Mouse (Mus musculus) ES-Bruce4 (cell line): ENCODE measurements around the gene Sox5. TPM values are rescaled to one million over a fixed set of nuclear protein-coding genes. Genes with fewer than 3 reads are reported as not detected.

Source experiments
- H3K27ac ChIP-seq: 2 replicates; pipeline ENCODE4 v1.5.1; 2012; ENCODE audit warnings: low read length, inconsistent platforms; ENCODE audit not compliant: insufficient read depth
- H3K27me3 ChIP-seq: 2 replicates; pipeline ENCODE4 v1.6.1; 2012; ENCODE audit warnings: mild to moderate bottlenecking, low read length, inconsistent platforms; ENCODE audit not compliant: control insufficient read depth, poor library complexity, insufficient read depth, severe bottlenecking
- H3K36me3 ChIP-seq: 2 replicates; pipeline ENCODE4 v1.6.1; 2012; ENCODE audit warnings: inconsistent platforms, mild to moderate bottlenecking, low read length, moderate library complexity; ENCODE audit not compliant: control insufficient read depth, poor library complexity, insufficient read depth, severe bottlenecking
- H3K4me1 ChIP-seq: one replicate; pipeline ENCODE4 v1.8.1; 2011; ENCODE audit warnings: low read length; ENCODE audit not compliant: control insufficient read depth, insufficient read depth
- H3K4me3 ChIP-seq: 2 replicates; pipeline ENCODE4 v1.5.1; 2011; ENCODE audit warnings: low read depth, mild to moderate bottlenecking, low read length
- H3K9ac ChIP-seq: 2 replicates; pipeline ENCODE4 v1.6.1; 2012; ENCODE audit warnings: low read depth, mild to moderate bottlenecking, inconsistent platforms; ENCODE audit not compliant: poor library complexity, severe bottlenecking
- H3K9me3 ChIP-seq: replicated peaks from 2 replicates; pipeline ENCODE4 v1.6.1; 2012; ENCODE audit warnings: mild to moderate bottlenecking, low read length, inconsistent platforms; ENCODE audit not compliant: control insufficient read depth, poor library complexity, insufficient read depth, severe bottlenecking
- CTCF ChIP-seq: IDR thresholded peaks from one replicate; pipeline ENCODE4 v1.8.1; 2011; ENCODE audit warnings: low read depth, low read length
- EP300 ChIP-seq: IDR thresholded peaks from 2 replicates; pipeline ENCODE4 v1.6.1; 2011; ENCODE audit warnings: low read depth, low read length; ENCODE audit not compliant: insufficient read depth
- POLR2A ChIP-seq: IDR thresholded peaks from one replicate; pipeline ENCODE4 v1.8.1; 2011; ENCODE audit warnings: low read length; ENCODE audit not compliant: insufficient read depth
- polyA plus RNA-seq: library from polyadenylated mRNA; stranded (reverse); fragments of >200 nt; gene quantifications from 2 replicates; pipeline ENCODE4 v1.2.4, GENCODE M21; 2011; ENCODE audit warnings: low read depth; ENCODE audit not compliant: missing spikeins, insufficient read depth, insufficient read length

Sox5 gene
- polyA plus RNA-seq, 1 experiment: not detected

DNA sequence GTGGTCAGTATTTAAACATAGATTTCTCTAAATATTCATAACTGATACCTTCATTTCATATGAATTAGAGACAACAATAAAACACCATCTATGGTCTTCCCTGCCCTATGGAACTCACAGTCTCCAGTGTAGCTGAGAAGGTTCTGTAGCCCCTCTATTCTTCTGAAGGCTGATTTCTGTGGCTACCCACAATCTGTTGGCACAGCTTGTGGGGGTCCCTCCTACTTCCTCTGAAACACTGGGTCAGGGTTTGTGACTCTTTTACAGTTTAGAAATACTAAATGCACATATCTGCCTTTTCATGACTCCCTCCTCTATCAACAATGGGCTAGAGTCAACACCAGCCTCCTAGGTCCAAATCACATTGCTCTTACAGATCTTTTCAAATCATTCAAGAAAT is 461.4 kb downstream of the Sox5 start:
- no peaks in the 10 kb centered on the region for H3K4me1 ChIP-seq
- H3K36me3 ChIP-seq: no peaks in the 10 kb centered on the region
- no peaks in the 10 kb centered on the region; the same call in 1 of the 2 replicates for H3K9me3 ChIP-seq
- no peak overlapping the region for H3K9ac ChIP-seq
- no peak overlapping the region for H3K4me3 ChIP-seq
- H3K27ac ChIP-seq: no peak overlapping the region
- H3K27me3 ChIP-seq: no peaks in the 10 kb centered on the region; the same call in 1 of the 2 replicates
- TF ChIP-seq CTCF (no peak), POLR2A (no peak)

DNA sequence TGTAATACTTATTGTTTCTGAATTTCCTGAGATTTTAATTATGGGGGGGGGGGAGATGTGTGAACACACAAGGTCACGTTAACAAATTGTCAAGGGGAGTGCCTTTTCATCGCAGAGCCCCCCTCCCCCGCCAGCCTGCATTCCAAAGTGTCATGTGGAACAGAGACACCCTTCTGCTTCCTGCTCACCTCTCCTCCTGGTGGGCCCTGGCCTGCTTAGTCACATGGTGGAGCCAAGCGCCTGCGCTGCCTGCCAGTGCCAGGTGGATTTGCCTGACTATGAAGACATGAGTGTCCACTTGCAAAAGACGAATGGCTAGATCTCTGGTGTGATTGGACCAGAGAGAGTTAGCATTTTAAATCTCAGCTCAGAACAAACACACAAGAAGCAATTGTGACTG is 462.1 kb downstream of the Sox5 start:
- no peak overlapping the region for H3K27ac ChIP-seq
- no peaks in the 10 kb centered on the region; the same call in 1 of the 2 replicates for H3K9me3 ChIP-seq
- no peaks in the 10 kb centered on the region for H3K4me1 ChIP-seq
- no peak overlapping the region for H3K4me3 ChIP-seq
- no peak overlapping the region for H3K9ac ChIP-seq
- H3K27me3 ChIP-seq: no peaks in the 10 kb centered on the region; the same call in 1 of the 2 replicates
- no peak for TF ChIP-seq EP300
- TF ChIP-seq POLR2A: no peak
- TF ChIP-seq CTCF: no peak
- H3K36me3 ChIP-seq: no peaks in the 10 kb centered on the region

DNA sequence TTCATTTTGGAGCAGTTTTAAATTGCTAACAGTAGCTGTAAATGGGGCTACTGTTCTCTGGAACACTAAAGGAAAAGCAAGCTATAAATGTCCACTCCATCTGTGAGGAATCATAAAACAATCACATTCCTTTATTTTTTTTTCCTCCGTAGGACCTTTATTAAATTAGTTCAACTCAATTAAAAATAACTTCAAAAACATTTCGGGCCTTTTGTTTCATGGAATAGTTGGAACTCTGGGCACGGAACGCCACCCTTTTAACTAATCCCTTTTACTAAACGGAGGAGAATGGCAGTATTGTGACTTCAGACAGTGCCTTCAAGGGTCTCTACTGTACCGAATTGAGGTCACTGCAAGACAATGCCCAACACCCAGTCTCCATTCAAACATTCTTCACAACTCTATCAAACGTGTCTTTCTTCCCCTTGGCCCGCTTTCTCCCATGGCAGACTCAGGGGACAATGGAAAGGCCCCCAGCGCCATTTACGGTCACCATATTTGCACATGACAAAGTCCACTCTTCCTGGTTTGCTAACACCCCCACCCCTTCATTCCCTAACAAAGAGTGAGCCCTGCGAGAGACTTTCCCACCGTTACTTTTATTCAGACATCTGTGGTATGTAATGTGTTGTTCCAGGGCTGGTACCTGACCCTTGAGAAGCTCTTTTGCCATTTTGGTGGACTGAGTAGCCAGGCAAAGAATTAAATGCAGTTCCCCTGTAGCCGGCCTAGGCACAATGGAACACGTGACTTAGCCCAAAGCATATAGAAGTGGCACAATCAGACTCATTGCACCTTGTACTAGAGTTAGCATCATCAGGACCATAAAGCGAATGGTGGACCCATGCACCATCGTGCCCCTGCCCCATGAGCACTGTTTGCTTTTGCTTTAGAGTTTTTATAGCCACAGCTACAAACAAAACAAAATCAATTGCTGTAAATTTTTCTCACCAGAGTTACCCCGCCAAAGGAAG is 468.7 kb downstream of the Sox5 start:
- no peak for TF ChIP-seq POLR2A
- no peak for TF ChIP-seq CTCF
- TF ChIP-seq EP300: no peak
- peaks cover 3% of the 10 kb centered on the region; the same call in 1 of the 2 replicates for H3K9me3 ChIP-seq
- H3K27ac ChIP-seq: no peak overlapping the region
- H3K9ac ChIP-seq: no peak overlapping the region
- no peak overlapping the region for H3K4me3 ChIP-seq
- no peaks in the 10 kb centered on the region for H3K27me3 ChIP-seq
- no peaks in the 10 kb centered on the region for H3K4me1 ChIP-seq
- no peaks in the 10 kb centered on the region for H3K36me3 ChIP-seq

DNA sequence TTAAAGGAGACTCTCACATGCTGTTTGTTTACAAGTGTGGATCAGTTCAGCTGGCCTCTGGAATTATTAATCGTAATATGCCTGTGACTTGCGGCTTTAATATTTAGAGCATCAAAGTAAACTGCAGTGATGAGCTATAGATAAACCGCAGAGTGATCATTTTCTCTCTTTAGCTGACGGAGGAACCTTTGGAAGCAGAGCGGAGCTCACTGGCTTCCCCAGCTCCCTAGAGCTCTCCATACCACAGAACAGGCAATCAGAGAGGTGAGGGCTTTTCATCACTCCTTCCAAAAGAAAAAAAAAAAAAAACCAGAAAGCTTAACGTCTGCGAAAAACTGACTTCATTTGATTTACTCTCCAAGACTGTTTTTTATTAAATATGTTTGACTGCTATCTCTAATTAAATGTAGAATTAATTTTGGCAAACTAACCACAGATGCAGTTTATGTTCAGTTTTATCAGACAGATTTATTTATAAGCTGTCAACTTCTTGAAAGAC is 469.4 kb downstream of the Sox5 start:
- H3K27me3 ChIP-seq: no peaks in the 10 kb centered on the region
- H3K4me3 ChIP-seq: no peak overlapping the region
- no peak overlapping the region for H3K9ac ChIP-seq
- H3K36me3 ChIP-seq: no peaks in the 10 kb centered on the region
- no peaks in the 10 kb centered on the region for H3K4me1 ChIP-seq
- no peak for TF ChIP-seq POLR2A
- TF ChIP-seq EP300: no peak
- TF ChIP-seq CTCF: no peak
- peaks cover 3% of the 10 kb centered on the region; the same call in 1 of the 2 replicates for H3K9me3 ChIP-seq
- H3K27ac ChIP-seq: no peak overlapping the region

DNA sequence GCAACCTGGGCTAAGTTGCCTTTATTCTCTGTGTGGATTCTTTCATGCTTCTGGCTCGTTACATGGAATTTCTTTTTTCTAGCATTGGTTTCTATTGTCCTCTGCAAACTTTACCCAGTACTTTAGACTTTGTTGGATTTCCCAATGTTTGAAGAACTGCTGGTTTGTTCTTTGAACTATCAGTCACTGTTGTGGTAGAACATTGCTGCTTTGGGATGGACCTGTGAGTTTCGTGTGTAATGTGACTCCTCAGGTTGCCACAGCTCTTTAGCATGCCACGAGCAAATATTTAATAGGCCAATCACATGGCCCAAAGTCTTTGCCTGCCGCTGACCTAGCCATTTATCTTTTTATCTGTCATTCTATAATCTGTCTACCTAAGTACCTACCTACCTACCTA is 470.0 kb downstream of the Sox5 start:
- no peak overlapping the region for H3K27ac ChIP-seq

DNA sequence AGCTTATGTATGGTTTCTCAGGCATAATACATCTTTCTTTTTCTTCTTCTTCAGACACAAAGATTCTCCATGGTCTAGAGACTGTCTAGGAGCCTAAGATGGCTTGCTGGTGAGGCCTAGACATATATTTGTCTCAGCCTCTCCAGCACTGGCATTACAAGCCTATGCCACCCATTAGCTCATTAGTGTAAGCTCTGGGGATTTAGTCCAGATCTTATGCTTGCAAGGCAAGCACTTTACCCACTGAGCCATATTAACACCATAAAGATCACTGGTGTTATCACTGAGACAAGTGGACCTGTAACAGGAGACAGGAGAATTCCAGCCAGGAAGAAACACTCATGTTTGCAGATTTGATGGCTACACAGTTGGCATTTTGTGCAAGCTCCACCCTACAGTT is 472.6 kb downstream of the Sox5 start:
- Histone ChIP-seq H3K36me3 (no peaks in the 10 kb centered on the region), H3K27me3 (no peaks in the 10 kb centered on the region), H3K27ac (no peak overlapping the region), H3K9ac (no peak overlapping the region), H3K4me3 (no peak overlapping the region), H3K4me1 (no peaks in the 10 kb centered on the region), H3K9me3 (peaks cover 3% of the 10 kb centered on the region; the same call in 1 of the 2 replicates)
- TF ChIP-seq EP300: no peak
- no peak for TF ChIP-seq POLR2A
- no peak for TF ChIP-seq CTCF

More for the DNA sequence above, 470.0 kb downstream of the Sox5 start:
- Histone ChIP-seq H3K9ac (no peak overlapping the region), H3K27me3 (no peaks in the 10 kb centered on the region), H3K4me1 (no peaks in the 10 kb centered on the region), H3K4me3 (no peak overlapping the region), H3K9me3 (peaks cover 3% of the 10 kb centered on the region; the same call in 1 of the 2 replicates), H3K36me3 (no peaks in the 10 kb centered on the region)
- TF ChIP-seq EP300 (no peak), CTCF (no peak), POLR2A (no peak)
